Mouse (Mus musculus): ENCODE data around the gene Cox19. TPM values are rescaled to one million over a fixed set of nuclear protein-coding genes. Genes with fewer than 3 reads are reported as not detected.

Cox19 gene
- polyA plus RNA-seq, 1 experiment from 2014 or later = 108 TPM

DNA sequence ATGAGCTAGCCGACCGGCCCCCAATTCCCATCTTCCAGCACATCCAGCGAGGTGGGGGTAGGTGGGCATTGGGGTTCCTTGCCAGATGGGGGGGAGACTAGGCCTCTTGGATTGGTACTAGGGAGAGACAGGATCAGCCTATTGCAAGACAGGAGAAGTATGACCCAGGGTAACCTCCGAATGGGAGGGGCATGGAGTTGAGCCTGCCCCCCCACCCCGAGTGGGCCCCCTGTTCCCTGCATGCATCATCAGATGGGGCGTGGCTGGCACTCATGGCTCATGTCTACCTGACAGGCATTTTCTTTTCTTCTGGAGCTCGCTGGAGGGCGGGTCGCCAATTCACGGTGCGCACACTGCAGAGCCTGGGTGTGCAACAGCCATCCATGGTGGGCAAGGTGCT is 2.7 kb upstream of the Cox19 start:
- ATAC-seq (ENCODE audit: insufficient number of reproducible peaks, insufficient read depth, low FRiP score, low TSS enrichment, low read depth) = no peak
- Histone ChIP-seq H3K9me3 (no peaks in the 10 kb centered on the region), H3K36me3 (peaks cover 4% of the 10 kb centered on the region; the same call in 1 of the 2 replicates), H3K9ac (peak overlapping the region; percentile 21; the same call in 1 of the 2 replicates), H3K4me1 (peaks cover 40% of the 10 kb centered on the region), H3K27ac (no peak overlapping the region), H3K4me3 (peak overlapping the region; percentile 29), H3K27me3 (no peaks in the 10 kb centered on the region), H3K4me2 (peak overlapping the region; percentile 34)
- WGBS = 74% methylated on average over 11 of the region's 11 CpGs

DNA sequence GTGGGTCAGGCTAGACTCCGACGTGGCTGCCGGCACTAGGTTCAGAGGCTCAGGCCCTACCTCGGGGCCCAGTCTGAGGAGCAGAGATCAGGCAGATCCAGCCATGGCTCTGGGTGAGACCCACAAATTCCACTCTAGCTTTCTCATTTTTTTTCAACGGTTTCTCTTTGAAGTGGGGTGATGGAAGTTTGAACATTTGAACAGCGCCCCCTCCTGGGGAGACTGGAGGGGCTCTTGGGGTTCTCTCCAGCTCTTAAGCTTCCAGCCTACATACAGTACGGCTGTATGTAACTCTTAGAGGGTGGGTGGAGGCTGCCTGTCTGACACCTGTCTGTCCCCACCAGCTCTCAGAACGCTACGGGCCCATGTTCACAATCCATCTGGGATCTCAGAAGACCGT is 2.3 kb upstream of the Cox19 start:
- H3K4me1 ChIP-seq = peaks cover 40% of the 10 kb centered on the region

DNA sequence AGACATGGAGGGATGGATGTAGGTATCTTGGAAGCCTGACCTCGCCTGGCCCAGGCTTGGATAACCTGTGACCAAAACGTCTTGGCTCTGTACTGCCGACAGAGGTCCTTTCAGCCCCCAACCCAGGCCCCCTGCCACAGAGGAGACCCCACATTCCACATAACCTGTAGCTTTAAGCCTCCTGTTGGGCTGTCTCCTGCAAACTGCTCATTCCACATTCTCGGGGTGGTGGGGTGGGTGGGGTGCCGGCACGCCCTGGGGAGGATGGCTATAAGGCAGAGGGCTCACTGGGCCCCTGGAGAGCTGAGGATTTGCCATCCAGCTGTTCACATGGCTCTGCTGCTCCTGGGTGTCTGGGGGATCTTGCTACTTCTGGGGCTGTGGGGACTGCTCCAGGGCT is 1.1 kb upstream of the Cox19 start, which contains the start of gene Cyp2w1:
TSS of gene Cyp2w1 (plus strand) at position 301 of the 400 bp plus-strand sequence.
- peak within 1 kb of the TSS; percentile 44 for H3K9ac ChIP-seq
- no peaks in the 10 kb centered on the region for H3K9me3 ChIP-seq
- H3K27me3 ChIP-seq = no peaks in the 10 kb centered on the region
- H3K4me2 ChIP-seq = peak within 1 kb of the TSS; percentile 45
- H3K4me1 ChIP-seq = peaks cover 40% of the 10 kb centered on the region
- H3K27ac ChIP-seq = peak within 1 kb of the TSS; percentile 87
- H3K4me3 ChIP-seq = peak within 1 kb of the TSS; percentile 29
- no peak for ATAC-seq (ENCODE audit: insufficient number of reproducible peaks, insufficient read depth, low FRiP score, low TSS enrichment, low read depth)
- 47% methylated on average over 6 of the region's 6 CpGs for WGBS
- no peaks in the 10 kb centered on the region for H3K36me3 ChIP-seq

More for the DNA sequence above, 2.3 kb upstream of the Cox19 start:
- H3K9me3 ChIP-seq = no peaks in the 10 kb centered on the region
- peak overlapping the region; percentile 7; the same call in 1 of the 2 replicates for H3K9ac ChIP-seq
- H3K4me3 ChIP-seq = peak overlapping the region; percentile 29
- 58% methylated on average over 10 of the region's 10 CpGs for WGBS
- H3K27me3 ChIP-seq = no peaks in the 10 kb centered on the region
- peaks cover 4% of the 10 kb centered on the region; the same call in 1 of the 2 replicates for H3K36me3 ChIP-seq
- peak overlapping the region; percentile 66 for H3K27ac ChIP-seq
- H3K4me2 ChIP-seq = peak overlapping the region; percentile 45
- no peak for ATAC-seq (ENCODE audit: insufficient number of reproducible peaks, insufficient read depth, low FRiP score, low TSS enrichment, low read depth)

DNA sequence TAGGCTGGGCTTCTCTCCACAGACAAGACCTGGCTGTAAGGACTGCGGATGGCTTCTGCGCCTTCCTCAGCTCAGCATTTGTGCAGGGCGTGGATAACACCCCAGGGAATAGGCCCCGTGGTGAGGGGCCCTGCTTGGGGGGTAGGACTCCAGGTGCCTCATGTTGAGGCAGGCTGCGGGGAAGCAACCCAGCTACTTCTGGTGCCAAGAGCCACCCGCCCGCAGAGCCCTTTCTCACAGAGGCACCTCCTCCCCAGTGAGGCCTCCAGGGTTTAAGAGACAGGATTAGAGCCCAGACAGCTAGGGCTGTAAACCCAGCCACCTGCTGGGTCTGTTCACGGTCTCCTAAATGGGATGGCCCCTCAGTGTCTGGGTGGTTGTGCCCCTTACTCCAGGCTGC is 410 bp upstream of the Cox19 start:
- H3K9me3 ChIP-seq = no peaks in the 10 kb centered on the region
- peak overlapping the region; percentile 87 for H3K27ac ChIP-seq
- no peaks in the 10 kb centered on the region for H3K36me3 ChIP-seq
- H3K4me2 ChIP-seq = peak overlapping the region; percentile 45
- H3K4me3 ChIP-seq = 0 out of 2 replicates have a peak overlapping the region, but pooled peaks have one; percentile 1
- peaks cover 44% of the 10 kb centered on the region for H3K4me1 ChIP-seq
- ATAC-seq (ENCODE audit: insufficient number of reproducible peaks, insufficient read depth, low FRiP score, low TSS enrichment, low read depth) = peak; percentile 18; the same call in 1 of the 2 replicates
- 18% methylated on average over 8 of the region's 8 CpGs for WGBS
- peak overlapping the region; percentile 44 for H3K9ac ChIP-seq
- H3K27me3 ChIP-seq = no peaks in the 10 kb centered on the region

DNA sequence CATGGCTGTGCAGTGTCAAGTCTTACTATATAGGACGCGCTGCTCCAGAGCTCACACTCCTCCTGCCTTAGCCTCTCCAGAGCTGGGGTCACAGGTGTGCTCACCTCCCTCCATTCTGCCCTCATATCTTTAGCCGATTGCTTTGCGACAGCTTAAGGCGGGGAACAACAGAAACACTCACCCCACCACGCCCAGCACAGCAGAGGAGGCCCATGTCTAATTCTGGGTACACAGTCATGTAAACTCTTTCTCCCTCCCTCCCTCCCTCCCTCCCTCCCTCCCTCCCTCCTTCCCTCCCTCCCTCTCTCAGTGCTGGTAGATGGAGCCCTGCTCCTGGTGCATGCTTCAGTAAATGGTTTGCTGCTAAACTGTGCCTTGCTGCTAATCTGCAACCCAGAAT is 1.5 kb downstream of the Cox19 start:
- H3K4me1 ChIP-seq = peaks cover 42% of the 10 kb centered on the region
- H3K9me3 ChIP-seq = no peaks in the 10 kb centered on the region
- no peaks in the 10 kb centered on the region for H3K27me3 ChIP-seq
- H3K4me3 ChIP-seq = no peak overlapping the region
- H3K4me2 ChIP-seq = no peak overlapping the region
- H3K36me3 ChIP-seq = no peaks in the 10 kb centered on the region
- no peak overlapping the region for H3K9ac ChIP-seq
- ATAC-seq (ENCODE audit: insufficient number of reproducible peaks, insufficient read depth, low FRiP score, low TSS enrichment, low read depth) = no peak
- peak overlapping the region; percentile 19; the same call in 1 of the 2 replicates for H3K27ac ChIP-seq
- 62% methylated on average over 6 of the region's 6 CpGs for WGBS

DNA sequence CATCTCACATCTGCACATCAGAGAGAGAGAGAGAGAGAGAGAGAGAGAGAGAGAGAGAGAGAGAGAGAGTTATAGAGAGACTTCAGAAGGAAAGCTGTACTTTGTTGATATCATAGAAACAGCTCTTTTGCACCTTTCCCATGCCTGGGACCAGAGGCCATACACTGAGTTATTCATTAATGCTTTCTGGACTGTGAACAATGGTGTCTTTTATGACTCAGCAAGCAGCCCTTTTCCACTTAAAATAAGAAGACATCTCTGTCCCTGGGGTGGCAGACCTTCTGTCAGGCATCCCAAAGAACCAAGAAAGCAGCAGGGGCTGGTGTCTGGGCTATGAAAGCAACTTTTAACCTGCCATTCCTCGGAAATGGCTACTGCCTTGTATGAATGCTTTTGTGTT is 4.0 kb downstream of the Cox19 start:
- Histone ChIP-seq H3K36me3 (peaks cover 7% of the 10 kb centered on the region), H3K4me1 (peaks cover 49% of the 10 kb centered on the region), H3K4me3 (no peak overlapping the region), H3K27me3 (no peaks in the 10 kb centered on the region), H3K9me3 (no peaks in the 10 kb centered on the region), H3K27ac (no peak overlapping the region), H3K4me2 (no peak overlapping the region), H3K9ac (no peak overlapping the region)
- WGBS = 45% methylated on average over 1 of the region's 1 CpGs
- no peak for ATAC-seq (ENCODE audit: insufficient number of reproducible peaks, insufficient read depth, low FRiP score, low TSS enrichment, low read depth)

DNA sequence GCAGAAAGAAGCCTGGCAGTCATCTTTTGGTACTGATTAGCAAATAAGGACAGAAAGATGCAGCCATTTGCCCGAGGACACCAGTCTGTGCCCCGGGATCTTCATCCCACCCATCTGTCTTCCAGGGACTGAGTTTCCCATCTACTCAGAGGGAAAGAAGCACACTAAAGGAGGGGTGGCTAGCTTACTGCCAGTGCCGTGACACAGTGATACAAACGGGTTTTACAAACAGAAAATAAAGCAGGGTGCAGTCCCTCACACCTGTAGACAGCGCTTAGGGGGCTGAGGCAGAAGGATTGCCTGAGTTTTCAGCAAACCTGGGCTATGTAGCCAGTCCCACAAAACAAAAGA is 5.9 kb downstream of the Cox19 start:
- no peaks in the 10 kb centered on the region for H3K9me3 ChIP-seq

DNA sequence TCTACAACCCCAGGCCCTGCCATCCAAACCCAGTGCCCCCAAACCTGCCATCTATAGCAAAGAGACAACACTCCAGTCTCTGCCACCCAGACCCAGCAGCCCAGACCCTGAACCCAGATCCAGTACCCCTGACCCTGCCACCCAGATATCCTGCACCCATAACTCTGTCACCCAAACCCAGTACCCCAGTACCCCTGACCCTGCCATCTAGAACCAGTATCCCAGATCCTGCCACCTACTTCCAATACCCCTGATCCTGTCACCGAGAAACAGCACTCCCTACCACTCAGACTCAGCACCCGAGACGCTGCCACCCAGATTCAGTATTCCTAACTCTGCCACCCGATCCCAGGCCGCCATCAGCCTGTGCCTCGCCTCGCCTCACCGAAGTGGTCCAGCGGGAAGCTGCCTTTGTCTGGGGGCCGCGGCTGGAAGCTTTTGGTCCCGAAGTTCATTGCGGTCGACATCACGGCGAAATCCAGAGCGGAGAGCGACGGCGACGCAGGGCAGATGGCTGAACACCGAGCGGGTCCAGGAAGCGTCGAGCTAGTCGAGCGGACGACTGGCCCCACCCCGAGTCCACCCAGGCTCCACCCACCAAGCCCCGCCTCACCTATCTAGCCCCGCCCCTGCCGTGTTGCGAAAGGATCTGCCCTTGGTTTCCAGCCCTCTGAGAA is 6.4 kb downstream of the Cox19 start:
- Histone ChIP-seq H3K9me3 (no peaks in the 10 kb centered on the region), H3K27ac (peak overlapping the region; percentile 87), H3K9ac (peak overlapping the region; percentile 93), H3K4me2 (peak overlapping the region; percentile 98), H3K4me1 (peaks cover 25% of the 10 kb centered on the region), H3K27me3 (no peaks in the 10 kb centered on the region), H3K4me3 (peak overlapping the region; percentile 90), H3K36me3 (peaks cover 28% of the 10 kb centered on the region)
- under 1% methylated on average over 33 of the region's 33 CpGs for WGBS
- peak; percentile 87 for ATAC-seq (ENCODE audit: insufficient number of reproducible peaks, insufficient read depth, low FRiP score, low TSS enrichment, low read depth)

More for the DNA sequence above, 5.9 kb downstream of the Cox19 start:
- 10% methylated on average over 5 of the region's 5 CpGs for WGBS
- no peak for ATAC-seq (ENCODE audit: insufficient number of reproducible peaks, insufficient read depth, low FRiP score, low TSS enrichment, low read depth)
- Histone ChIP-seq H3K4me1 (peaks cover 30% of the 10 kb centered on the region), H3K4me2 (peak overlapping the region; percentile 98), H3K4me3 (peak overlapping the region; percentile 90), H3K9ac (peak overlapping the region; percentile 93), H3K27me3 (no peaks in the 10 kb centered on the region), H3K36me3 (peaks cover 23% of the 10 kb centered on the region), H3K27ac (peak overlapping the region; percentile 51)

DNA sequence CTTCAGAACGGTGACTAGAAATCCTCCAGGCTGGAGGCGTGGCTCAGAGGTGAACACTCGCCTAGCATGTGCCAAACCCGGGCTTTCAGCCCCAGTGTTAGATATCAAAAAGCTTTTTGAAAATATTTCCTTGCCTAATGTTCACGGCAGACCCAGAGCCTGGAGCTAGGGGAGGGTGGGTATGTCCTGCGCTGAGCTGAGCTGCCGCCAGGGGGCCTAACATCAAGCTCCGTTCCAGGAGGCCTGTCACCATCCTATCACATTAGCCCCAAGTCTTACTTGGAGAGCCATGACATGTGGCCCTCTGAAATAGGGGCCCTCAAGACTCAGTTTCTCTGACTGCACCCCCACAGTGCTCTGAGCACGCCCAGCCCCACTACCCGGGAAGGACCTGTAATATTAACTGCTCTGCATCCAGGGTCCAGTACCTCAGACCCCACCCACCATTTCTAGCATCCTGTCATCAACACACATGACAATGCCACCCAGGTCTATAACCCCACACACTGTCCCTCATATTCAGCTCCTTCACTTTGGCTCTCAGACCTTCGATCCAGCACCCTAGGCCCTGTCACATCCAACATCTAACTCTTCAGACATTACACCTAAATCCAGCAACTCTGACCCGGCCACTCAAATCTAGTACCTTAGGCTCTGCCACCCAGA is 7.1 kb downstream of the Cox19 start:
- no peaks in the 10 kb centered on the region for H3K9me3 ChIP-seq
- 0 out of 2 replicates have a peak, but pooled peaks have one; percentile 28 for ATAC-seq (ENCODE audit: insufficient number of reproducible peaks, insufficient read depth, low FRiP score, low TSS enrichment, low read depth)
- 3% methylated on average over 12 of the region's 12 CpGs for WGBS
- no peaks in the 10 kb centered on the region for H3K27me3 ChIP-seq
- H3K4me3 ChIP-seq = peak overlapping the region; percentile 90
- H3K36me3 ChIP-seq = peaks cover 35% of the 10 kb centered on the region
- H3K4me2 ChIP-seq = peak overlapping the region; percentile 98
- H3K4me1 ChIP-seq = peaks cover 25% of the 10 kb centered on the region
- H3K9ac ChIP-seq = peak overlapping the region; percentile 93
- peak overlapping the region; percentile 87 for H3K27ac ChIP-seq

DNA sequence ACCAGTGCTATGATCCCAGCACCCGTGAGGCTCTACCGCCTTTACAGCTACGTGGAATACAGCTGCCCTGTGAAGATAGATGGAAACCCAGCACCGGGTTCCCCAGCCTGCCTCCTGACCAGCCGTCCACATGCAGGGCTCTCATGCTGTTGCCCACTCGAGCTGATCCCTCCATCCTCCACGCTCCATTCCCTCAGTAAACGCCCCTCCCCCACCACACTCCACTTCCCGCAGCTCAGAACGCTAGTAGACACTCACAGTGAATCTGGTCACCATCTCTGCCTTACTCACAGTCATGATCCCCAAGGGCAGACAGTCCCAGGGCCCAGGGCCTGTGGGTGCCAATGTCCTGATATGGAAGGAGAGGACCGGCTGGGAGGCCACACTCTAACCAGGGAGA is 12.3 kb downstream of the Cox19 start:
- Histone ChIP-seq H3K27ac (no peak overlapping the region), H3K4me3 (no peak overlapping the region), H3K9ac (0 out of 2 replicates have a peak overlapping the region, but pooled peaks have one; percentile 27), H3K4me1 (peaks cover 11% of the 10 kb centered on the region), H3K36me3 (peaks cover 80% of the 10 kb centered on the region), H3K27me3 (no peaks in the 10 kb centered on the region), H3K4me2 (no peak overlapping the region), H3K9me3 (no peaks in the 10 kb centered on the region)
- ATAC-seq (ENCODE audit: insufficient number of reproducible peaks, insufficient read depth, low FRiP score, low TSS enrichment, low read depth) = no peak
- WGBS = 83% methylated on average over 11 of the region's 11 CpGs

DNA sequence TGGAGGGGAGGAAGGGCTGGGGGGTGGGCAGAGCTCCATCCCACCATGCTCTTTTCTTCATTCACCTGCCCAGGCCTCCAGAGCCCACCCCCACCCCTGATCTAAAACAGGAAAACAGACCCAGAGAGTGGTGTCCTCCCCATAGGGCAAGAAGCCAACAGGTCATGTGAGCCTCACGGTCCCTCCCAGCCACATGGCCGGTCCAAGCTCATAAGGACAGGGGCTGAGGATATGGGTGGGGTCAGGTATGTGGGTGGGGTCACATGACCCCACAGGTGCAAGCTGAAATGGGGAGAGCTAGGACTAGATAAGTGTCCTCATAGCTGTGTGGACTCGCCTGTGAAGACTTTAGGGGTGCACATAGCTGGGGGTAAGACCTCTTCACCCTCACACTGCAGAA is 12.8 kb downstream of the Cox19 start:
- Histone ChIP-seq H3K27me3 (no peaks in the 10 kb centered on the region), H3K36me3 (peaks cover 80% of the 10 kb centered on the region), H3K4me1 (peaks cover 8% of the 10 kb centered on the region), H3K27ac (no peak overlapping the region), H3K4me3 (no peak overlapping the region), H3K9ac (no peak overlapping the region), H3K4me2 (no peak overlapping the region), H3K9me3 (no peaks in the 10 kb centered on the region)
- ATAC-seq (ENCODE audit: insufficient number of reproducible peaks, insufficient read depth, low FRiP score, low TSS enrichment, low read depth) = no peak
- WGBS = 69% methylated on average over 3 of the region's 3 CpGs
